Mouse (Mus musculus) thymus, postnatal 0 days (tissue): ENCODE measurements at regions not wholly inside any gene's neighbourhood (a gene's known extent, or its start where the extent isn't known, plus 50 kb on each side); places are given as distances from the start of the nearest gene placed in this dataset.
A peak's percentile ranks its signal among the peaks of the same experiment; 100 is the strongest.

Experiments
- DNase-seq: peaks from one replicate; pipeline ENCODE4 v3.0.0-alpha.2; 2015; ENCODE audit warnings: low spot score

DNA sequence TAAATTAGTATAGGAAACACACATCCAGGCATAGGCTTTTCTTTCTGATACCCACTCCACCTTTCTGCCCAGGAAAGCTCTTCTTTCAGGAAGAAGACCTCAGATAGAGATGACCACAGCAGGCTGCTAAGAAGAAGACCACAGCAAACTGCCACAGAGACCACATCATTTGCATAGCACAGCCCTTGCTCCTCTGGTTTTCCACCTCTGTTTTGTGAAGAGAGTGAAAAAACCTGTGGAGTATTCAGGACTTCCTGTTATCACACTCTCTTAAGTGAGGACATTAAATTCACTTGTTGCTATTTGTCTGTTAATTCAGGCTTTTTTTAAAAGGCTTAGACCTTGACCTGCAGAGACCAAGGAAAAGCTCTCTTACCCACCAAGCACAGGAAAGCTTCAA lies 294.7 kb upstream of the Rnaseh2b start:
- no peak for DNase-seq

DNA sequence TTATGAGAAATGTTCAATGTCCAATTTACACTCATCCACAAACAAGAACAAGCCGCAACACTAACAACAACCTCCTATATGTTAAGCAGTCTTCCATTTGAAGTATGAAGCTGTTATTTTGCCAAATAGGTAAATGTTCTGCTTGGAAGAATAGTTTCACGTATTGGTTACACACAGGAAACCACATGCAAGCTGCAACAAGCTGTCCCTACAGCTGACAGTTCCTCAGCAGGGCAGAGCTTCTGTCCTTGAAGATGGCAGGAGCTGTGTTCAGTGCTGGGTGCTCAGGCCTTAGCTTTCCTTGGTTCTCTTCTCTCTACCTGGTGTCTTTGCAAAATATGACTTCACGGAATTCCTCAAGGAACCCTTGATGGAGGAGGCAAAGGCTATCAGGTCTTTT lies 294.1 kb upstream of the Rnaseh2b start:
- DNase-seq, result peak; percentile 23

DNA sequence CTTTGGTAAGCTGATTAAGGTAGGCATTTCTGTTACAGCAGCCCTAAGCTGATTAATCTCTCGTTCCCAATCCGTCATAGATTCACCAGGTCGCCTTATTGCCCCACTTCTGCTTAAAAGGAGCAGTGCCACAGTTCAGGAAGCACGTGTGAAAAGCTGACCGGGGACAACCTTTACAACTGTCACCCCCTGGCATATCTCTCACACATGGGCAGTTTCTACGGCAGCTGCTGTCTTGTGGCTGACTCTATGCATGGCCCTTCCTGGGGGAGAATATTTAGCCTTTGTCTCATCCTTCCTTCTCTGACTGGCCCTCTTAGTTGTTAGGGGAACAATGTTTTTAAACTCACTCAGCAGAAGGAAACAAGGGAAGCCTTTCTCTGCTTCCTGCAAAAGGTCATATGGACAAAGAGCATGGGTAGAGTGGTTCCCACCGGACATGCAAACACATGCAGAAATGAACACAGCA lies 290.9 kb upstream of the Rnaseh2b start:
- no peak for DNase-seq

DNA sequence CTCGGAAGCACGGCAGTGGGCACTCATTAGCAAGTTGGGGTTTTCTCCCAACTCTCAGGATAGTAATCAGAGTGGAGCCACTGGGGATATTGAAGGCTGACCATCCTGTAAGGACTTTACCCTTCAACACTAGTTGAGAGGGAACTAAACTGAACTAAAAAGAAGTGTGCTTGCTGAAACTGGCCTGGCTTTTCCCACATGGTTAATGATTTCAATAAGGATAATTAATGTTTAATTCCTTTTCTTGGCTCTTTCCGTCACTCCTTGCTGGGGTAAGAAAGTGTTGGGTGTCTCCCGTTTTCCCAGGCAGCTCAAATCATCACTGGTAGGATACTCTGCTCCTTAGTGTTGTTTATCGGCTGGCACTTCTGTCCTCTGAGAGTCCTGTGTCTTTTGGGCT lies 290.3 kb upstream of the Rnaseh2b start:
- no peak for DNase-seq

DNA sequence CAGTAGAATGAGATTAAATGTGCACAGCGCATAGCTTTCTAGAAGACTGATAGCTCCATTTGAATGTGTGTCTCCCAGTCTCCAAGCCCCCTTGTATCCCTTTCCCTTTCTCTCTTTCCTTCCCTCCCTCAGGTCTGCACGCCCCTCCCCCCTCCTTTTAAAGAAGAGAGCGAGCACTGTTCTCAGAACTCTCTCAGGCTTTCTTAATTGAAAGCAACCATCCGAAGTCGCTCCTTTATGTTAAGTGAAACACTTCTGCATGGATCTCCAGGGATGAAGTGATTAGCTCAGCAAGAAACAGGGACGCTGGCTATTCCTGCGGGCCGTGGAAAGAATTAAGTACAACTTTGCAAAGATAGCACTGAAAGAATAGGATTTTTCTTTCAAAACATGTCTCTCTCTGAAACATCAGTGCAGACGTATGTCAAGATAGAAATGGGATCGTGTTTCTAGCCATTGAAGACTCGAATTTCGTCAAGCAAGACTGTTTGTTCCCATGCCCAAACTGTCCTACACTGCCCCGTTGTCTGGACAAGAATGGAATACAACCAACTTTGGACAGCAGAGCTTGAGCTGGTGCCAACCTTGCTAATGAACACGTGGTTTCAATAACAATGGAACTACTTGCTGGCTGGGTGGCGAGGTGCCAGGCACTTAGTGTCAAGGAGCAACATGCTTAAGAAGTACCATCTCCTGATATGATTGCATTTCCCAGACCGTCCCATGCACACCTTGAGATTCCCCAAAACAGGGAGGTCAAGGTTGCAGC lies 289.2 kb upstream of the Rnaseh2b start:
- no peak for DNase-seq

DNA sequence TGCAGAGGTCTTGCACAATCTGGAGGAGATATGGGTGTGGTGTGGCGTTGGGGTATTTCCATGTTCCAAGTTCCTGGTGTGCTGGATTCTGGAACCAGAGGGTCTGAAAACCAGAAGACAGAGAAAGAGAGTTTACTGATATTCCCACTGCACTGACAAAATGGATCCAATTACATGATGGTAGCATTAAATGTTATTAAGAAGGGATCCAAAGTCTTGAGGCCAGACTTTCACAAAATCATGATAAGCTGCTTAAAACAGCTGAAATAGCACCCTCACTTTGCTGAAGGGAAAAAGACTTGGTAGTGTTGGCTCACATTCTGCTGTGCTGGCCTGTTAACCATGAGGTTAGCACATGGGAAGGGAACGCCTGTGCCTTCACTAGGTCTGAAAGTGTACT lies 288.6 kb upstream of the Rnaseh2b start:
- no peak for DNase-seq

DNA sequence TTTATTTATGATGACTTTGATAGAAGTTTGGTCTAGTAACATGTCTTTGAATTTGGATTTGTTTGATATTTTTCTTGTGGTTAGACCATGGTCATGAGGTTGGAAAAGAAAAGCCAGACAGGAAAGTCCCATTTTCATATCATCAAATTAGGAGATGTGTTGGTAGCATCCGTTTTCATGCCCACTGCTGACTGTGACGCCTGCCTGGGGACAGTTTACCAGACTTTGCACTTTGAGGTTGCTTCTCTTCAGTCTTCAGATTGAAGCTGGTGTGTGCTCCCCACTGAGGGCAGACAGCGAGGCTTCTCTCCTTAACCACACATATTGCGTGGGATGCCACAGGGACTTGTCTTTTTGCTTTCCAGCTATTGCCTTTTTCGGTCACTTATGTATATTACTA lies 283.7 kb upstream of the Rnaseh2b start:
- DNase-seq, result no peak

DNA sequence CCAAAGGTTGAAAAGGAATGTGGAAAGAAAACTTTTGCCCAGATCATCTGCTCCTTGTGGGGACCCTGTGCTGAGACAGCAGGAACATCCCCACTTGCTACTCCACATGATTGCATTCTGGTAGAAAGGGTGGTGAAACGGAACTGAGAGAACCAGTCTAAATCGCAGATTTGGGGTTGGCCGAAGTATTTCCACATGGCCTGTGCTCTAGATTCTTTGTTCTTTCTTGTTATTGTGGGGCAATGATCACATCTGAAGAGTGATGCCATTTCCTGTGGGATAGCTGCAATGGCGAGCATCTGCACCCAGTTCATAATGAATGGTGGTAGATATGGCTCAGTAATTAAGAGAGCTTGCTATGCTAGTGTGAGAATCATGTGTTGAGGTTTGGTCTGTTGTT lies 273.6 kb upstream of the Rnaseh2b start:
- DNase-seq, result no peak

DNA sequence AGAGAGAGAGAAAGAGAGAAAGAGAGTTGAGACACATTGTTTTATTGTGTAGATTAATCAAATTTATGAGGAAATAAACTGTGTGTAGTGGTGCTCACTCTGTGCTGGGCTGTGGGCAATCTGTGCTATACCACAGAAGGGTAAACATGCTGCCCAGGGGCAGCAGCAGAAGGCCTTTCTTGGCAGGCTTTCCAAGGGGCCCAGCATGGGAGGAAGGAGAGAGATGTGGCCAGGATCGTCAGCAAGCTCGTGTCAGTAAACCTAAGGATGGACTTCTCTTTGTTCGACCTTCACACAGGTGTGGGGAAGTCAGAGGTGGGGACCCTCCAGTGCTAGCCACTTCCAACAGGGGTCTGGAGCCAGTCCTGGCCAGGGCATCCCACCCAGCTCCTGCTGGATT lies 271.4 kb upstream of the Rnaseh2b start:
- no peak for DNase-seq

DNA sequence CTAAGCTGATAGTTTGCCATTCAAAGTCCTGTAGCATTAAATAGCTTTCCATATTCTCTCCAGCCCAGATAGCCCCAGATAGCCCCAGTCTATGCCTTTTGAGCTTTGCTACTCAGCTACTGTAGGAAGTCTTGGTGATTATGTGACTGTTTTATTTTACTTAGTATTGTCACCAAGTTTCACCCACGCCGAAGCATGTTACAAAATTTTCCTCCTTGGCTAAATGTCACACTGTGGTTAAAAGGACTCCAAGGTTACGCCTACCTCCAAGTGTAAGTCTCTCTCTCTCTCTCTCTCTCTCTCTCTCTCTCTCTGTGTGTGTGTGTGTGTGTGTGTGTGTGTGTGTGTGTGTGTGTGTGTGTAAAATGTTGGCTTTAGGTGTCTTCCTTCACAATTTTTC lies 270.2 kb upstream of the Rnaseh2b start:
- no peak for DNase-seq

DNA sequence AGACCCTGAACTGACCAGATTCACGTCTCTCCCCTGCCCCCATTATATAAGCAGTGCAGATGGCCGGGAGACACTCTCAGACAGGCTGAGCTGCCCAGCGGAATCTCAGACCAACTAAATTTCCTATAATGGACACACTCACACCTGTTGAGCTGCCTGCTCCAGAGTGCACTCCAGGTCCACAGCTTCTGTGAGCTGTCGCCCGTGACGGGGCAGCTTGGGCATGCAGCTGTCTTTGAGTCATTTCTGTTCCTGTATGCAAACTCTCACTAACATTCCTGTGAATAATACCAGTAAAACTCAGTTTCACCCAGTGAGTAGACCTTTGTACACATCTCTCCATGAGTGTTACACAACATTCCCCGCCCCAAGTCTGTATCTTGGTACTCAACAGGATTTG lies 269.4 kb upstream of the Rnaseh2b start:
- no peak for DNase-seq

DNA sequence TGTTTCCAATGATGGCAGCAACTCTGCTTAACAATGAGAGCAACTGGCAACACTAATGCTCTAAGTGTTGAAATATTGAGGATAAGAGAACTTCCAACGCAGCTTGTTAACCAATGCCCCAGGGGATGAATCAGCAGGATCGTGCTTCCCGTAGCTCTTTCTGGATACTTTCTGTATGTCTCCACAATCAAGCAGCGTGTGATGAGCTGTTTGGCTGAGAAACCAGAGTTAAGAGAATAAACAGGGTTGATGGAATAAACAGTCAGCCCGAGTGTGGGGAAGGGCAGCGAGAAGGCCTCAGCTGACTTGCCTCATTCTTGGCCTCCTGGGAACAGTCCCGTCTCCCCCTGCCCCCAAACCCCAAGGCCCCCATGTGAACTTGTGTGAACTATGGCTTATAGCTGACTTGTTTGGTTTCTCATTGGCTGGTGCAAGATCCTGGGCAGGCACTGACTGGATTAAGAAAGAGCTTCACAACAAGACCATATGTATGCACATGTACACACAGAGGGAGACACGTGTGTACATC lies 264.6 kb upstream of the Rnaseh2b start:
- DNase-seq, result no peak

DNA sequence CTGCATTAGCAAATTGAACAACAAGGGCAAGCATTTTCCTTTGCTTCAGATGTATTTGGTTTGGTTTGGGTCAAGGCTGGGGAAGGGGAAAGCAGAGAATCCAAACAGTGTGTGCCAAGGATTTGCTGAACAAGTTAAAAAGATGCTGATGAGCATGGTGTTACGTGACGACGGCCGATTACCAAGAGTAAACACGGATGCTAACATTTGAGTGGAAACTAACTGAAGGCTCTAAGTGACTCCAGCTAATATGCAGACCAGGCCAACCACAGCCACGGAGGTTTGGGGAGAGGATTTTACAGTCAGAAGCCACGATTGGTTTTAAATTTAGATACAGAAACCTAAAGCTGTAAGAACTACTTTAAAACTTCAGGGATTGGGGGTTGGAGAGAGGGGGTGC lies 262.3 kb upstream of the Rnaseh2b start:
- no peak for DNase-seq

DNA sequence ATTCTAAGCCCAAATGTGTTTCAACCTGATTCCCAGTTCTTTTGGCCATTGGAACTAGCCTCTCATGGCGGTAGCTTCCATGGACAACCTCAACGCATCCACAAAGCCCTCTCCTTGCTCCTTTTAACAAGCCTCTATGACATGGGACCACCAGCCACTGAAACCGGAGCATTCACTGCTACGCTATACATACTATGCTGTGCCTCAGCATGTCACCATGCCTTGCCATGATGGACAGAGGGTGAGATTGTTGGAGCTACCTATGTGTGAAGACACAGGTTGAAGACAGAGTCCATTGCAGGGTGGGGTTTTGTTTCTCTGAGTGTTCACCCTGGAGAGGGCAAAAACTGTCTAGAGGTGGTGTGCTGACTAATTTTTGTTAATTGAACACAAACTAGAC lies 258.7 kb upstream of the Rnaseh2b start:
- DNase-seq, result no peak

DNA sequence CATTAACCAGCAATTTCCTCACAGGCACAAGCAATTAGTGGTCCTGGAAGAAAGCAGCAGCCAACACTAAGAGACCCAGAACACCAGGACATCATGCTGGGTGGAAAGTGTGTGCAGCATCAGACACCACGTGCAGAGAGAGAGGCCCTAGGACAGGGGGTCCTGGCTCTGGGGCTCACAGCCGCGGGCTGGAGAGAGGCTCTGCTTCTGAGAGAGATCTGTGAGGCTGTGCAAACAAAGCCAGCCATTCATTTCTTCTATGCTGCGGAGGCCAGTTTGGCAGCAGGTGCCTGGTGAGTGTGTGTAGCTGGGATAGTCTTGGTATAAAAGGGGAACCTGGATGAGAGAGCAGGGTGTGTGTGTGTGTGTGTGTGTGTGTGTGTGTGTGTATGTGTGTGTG lies 257.7 kb upstream of the Rnaseh2b start:
- no peak for DNase-seq

DNA sequence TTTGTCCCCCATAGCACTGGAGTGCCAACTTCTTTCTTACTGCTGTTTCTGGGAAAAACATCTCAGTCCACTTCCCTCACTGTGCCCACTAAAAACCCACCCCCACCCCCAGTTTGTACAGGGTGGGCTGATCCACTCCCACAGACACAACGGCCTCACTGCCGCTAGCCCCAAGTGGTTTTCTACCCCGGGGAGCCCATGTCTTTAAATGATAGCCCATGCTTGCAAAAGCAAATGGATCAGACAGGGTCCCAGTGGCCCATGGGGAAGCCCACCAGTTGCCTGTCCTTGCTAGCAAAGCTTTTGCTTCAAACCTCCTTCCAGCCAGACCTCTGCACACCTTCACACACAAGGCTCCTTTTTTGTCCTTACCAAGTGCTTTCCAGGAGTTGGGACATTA lies 257.0 kb upstream of the Rnaseh2b start:
- DNase-seq, result no peak

DNA sequence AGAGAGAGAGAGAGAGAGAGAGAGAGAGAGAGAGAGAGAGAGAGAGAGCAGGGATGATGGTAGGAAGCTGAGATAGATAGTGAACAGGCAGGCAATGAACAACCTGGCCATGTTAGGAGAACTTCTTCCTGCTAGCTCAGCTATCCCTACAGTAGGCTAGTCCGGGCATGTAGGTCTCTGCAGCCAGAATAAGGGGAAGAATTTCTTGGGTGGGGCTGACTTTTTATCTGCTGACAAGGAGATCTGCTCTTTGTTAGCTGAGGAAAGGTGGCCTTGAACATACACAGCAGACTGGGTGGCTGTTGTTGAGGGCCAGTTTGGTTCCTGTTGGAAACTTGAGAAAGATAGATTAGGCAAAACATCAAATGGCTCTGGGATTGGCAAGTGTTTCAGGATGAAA lies 254.9 kb upstream of the Rnaseh2b start:
- DNase-seq, result no peak

DNA sequence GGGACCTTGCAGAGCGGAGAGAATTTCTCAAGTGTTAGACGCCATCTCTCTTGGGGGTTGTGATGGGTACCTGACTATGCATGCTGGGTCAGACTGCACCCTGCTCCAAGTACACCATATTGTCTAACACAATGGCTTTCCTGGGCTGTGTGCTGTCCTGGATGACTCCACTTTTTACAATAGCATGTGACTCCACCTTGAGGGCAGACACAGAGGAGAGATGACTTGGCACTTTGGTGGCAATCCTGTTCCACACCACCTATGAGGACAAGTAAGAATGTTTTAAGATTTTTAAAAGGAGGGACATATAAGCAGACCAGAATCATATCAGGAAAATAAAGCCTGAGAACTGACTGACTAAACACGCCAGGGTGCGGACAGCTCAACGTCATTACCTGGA lies 254.5 kb upstream of the Rnaseh2b start:
- no peak for DNase-seq

DNA sequence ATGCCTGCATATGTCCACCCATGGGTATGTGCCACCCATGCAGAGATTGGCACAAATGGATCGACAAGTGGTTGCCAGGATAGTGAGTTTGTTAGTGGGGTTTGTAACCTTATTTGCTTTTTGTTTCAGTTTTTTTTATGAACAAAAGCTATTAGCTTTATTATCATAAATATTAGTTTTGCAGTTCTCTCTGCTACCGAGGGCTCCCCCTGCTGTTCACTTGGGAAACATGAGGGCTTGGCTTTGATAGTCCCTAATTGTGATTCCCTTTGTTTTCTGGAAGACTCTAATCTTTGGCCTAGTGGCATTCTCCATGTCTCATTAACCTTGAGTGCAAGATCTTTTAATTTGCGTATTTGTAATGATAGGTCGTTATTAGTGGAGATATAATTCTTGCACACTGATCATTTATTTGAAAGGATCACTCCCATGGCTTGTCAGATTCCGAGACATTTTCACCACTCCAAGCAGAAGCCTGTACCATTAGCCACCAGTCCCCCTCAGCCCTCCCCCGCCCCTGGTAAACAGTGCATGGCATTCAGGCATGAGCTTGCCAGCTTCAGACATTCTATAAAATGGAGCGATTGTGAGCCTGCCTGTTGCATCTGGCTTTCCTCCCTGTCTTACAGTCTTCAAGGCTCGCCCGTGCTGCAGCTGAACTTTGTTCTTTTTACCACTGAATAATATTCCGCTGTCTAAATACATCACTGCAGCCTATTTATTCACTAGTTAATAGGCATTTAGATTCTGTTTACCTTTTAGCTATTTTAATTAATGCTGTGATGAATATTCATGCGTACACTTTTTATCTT lies 249.9 kb upstream of the Rnaseh2b start:
- peak; percentile 17 for DNase-seq

DNA sequence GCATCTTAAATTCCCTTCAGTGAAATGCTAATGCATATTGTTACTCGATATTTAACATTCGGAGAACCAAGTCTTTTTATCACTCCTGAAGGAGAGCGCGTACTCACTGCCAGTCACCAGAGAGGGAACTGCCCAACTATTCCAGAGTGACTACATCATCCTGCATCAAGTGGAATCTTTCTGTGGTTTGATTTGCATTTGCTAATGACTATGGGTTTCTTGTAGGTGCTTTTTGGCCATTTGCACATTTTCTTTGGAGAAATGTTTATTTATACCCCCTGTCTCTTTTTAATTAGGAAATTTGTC lies 249.3 kb upstream of the Rnaseh2b start:
- no peak for DNase-seq

DNA sequence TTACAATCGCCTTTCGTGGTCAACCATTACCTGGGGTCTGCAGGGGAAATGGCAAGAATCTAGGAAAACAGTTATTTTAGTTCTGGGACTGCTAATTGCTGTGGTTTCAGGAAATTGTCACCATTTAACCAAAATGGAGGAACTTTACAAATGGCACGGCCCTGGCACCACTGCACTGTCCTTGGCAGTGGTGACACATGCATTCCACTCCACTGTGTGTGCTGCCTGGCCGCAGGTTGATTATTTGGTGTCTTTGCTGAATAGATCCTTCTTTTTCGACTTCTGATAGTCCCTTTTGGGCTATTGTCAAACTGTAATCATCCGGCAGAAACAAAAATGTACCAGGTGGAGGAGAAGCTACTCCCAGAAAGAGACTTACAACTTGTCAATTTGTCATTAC lies 241.4 kb upstream of the Rnaseh2b start:
- DNase-seq, result no peak

DNA sequence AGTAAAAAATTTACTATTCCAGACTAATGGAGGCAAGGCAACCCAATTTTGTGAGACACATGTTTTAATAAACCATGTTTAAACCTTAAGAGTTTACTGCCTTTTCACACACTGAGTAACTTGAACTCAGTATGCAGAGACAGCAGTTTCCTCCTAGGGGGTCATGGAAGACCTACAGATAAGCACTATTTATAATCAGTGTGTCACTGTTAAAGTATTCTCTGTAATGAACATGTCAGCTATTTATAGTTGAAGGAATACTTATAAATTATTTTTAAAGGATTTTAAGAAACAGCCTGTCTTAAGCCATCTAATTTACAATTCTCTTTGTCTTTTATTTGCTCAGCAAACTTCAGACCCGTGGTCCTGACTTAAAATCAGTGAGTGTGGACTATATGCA lies 240.5 kb upstream of the Rnaseh2b start:
- DNase-seq, result no peak

DNA sequence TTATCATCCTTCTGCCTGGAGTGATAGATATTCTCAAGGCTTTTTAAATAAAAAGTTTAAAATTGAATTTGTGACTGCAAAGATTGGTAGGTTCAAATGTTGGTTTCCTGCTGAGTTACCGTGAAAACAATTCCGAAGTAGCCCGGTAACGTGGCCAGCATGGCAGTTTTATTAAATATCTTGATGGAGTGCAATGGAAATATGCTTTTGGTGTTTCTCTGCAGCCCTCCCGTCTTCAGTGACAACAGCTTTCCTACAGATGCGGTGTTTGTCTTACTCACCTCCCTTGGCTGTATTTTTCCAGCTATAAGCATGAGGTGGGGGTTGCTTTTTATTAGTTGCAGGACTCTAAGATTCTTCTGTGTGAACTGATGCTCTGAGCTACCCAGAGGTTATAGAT lies 239.4 kb upstream of the Rnaseh2b start:
- no peak for DNase-seq
